Mouse (Mus musculus): ENCODE results near the gene Hist1h2an. TPM values are rescaled to one million over a fixed set of nuclear protein-coding genes. Genes with fewer than 3 reads are reported as not detected.
"Not testable (repeated sequence)": the region's sequence is repeated elsewhere in the genome, so short reads cannot be mapped to it uniquely, and the experiment has no call there.

Hist1h2an gene
- polyA plus RNA-seq, 1 experiment from 2014 or later: not detected

GRCm38 (mm10) chr13:21750159-21751017 lies 36.6 kb downstream of the Hist1h2an start, which contains the start of gene Hist1h4k:
Hist1h4k (minus strand) TSS chr13:21750505.
- not testable (repeated sequence) for H3K36me3 ChIP-seq (ENCODE audit: control insufficient read depth, insufficient read depth, low read length); H3K27me3 ChIP-seq (ENCODE audit: control insufficient read depth, insufficient read depth, low read length); H3K9me3 ChIP-seq (ENCODE audit: control insufficient read depth, low read length)
- ATAC-seq (ENCODE audit: low read depth): peak; percentile 88
- Histone ChIP-seq H3K4me3 (ENCODE audit: low read depth, low read length) (peak within 1 kb of the TSS; percentile 54), H3K27ac (ENCODE audit: low read depth, low read length) (peak within 1 kb of the TSS; percentile 80), H3K4me2 (ENCODE audit: low read depth, low read length) (peak within 1 kb of the TSS; percentile 91), H3K9ac (replicated peaks; ENCODE audit: low read depth, low read length) (peak within 1 kb of the TSS; percentile 39), H3K4me1 (ENCODE audit: control insufficient read depth, insufficient read depth, low read length) (peaks cover 33% of the 10 kb centered on the region)
- under 1% methylated on average over 42 of the region's 56 CpGs for WGBS

DNA sequence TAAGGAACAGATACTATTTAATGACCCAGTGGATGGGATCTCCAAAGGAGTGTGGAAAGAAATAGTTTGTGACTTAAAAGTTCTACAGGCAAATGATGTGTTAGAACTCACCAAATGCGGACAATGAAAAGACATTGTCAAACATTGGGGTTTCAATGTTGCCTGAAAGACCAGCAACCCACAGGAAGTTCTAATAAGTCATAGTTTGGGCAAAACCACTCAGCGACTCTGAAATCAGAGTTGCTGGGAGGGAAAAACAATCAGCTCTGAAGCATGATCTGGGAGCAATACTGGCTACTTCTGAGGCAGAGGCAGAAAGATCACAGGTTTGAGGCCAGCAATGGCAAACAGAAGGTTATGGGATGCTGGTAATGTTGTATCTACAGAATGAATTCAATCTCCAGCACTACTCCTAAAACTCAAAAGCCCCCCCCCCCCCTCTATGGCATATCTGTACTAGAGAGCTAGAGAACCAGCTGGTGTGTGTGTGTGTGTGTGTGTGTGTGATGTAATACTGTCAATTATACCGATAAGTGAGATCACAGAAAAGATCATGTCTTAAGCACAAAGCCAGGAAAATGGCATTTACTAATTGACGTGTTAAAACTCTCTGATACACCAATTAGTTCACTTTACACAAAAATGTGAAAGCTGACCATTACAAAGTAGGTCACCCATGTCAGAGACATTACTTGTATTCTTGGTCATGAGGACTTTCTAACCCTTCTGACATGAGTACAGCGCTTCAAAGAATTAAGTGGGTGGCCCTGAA lies 37.4 kb downstream of the Hist1h2an start:
- Histone ChIP-seq H3K4me3 (ENCODE audit: low read depth, low read length) (peak overlapping the region; percentile 54), H3K4me1 (ENCODE audit: control insufficient read depth, insufficient read depth, low read length) (peaks cover 28% of the 10 kb centered on the region), H3K36me3 (ENCODE audit: control insufficient read depth, insufficient read depth, low read length) (no peaks in the 10 kb centered on the region), H3K27ac (ENCODE audit: low read depth, low read length) (peak overlapping the region; percentile 52; the same call in 1 of the 2 replicates), H3K9ac (replicated peaks; ENCODE audit: low read depth, low read length) (peak overlapping the region; percentile 39), H3K4me2 (ENCODE audit: low read depth, low read length) (peak overlapping the region; percentile 91), H3K27me3 (ENCODE audit: control insufficient read depth, insufficient read depth, low read length) (no peaks in the 10 kb centered on the region), H3K9me3 (ENCODE audit: control insufficient read depth, low read length) (no peaks in the 10 kb centered on the region)
- ATAC-seq (ENCODE audit: low read depth): no peak
- 7% methylated on average over 5 of the region's 5 CpGs for WGBS

- no peak overlapping the region for H3K9ac ChIP-seq (replicated peaks; ENCODE audit: low read depth, low read length)
- H3K36me3 ChIP-seq (ENCODE audit: control insufficient read depth, insufficient read depth, low read length): no peaks in the 10 kb centered on the region
- H3K4me3 ChIP-seq (ENCODE audit: low read depth, low read length): no peak overlapping the region
- peaks cover 19% of the 10 kb centered on the region for H3K4me1 ChIP-seq (ENCODE audit: control insufficient read depth, insufficient read depth, low read length)
- 88% methylated on average over 1 of the region's 1 CpGs for WGBS
- no peaks in the 10 kb centered on the region for H3K27me3 ChIP-seq (ENCODE audit: control insufficient read depth, insufficient read depth, low read length)
- H3K9me3 ChIP-seq (ENCODE audit: control insufficient read depth, low read length): no peaks in the 10 kb centered on the region
- no peak overlapping the region for H3K27ac ChIP-seq (ENCODE audit: low read depth, low read length)
- no peak overlapping the region for H3K4me2 ChIP-seq (ENCODE audit: low read depth, low read length)
- no peak for ATAC-seq (ENCODE audit: low read depth)
Measured at GRCm38 (mm10) chr13:21745006-21745405, 42.0 kb downstream of the Hist1h2an start.

Small RNA genes lying within 50 kb of the gene (microRNA-seq; reads per million reads assigned to microRNA genes)
- gene Gm19658 (not detected), gene Gm44346 (not detected), gene Gm44454 (not detected), gene Gm44466 (not detected)

Other genes with a start within 250 kb of the Hist1h2an start
- 0.11 and 0.17 TPM in 2 replicates for gene Olfr1366, start 244.4 kb downstream of the Hist1h2an start, polyA plus RNA-seq (2014; fragmentation: Nextera tagmentation; extraction: Ambion mirVana)
- 0.13 TPM in 1 of 2 replicates, not detected in the other for gene Olfr1535, start 227.3 kb downstream of the Hist1h2an start, polyA plus RNA-seq (2014; fragmentation: Nextera tagmentation; extraction: Ambion mirVana)
- gene Olfr1364, start 205.5 kb downstream of the Hist1h2an start, polyA plus RNA-seq (2014; fragmentation: Nextera tagmentation; extraction: Ambion mirVana): not detected in 2 replicates
- gene Olfr1362, start 173.2 kb downstream of the Hist1h2an start, polyA plus RNA-seq (2014; fragmentation: Nextera tagmentation; extraction: Ambion mirVana): not detected in 2 replicates
- not detected in 2 replicates for gene Olfr11, start 144.7 kb downstream of the Hist1h2an start, polyA plus RNA-seq (2014; fragmentation: Nextera tagmentation; extraction: Ambion mirVana)
- not detected in 2 replicates for gene Olfr1361, start 123.8 kb downstream of the Hist1h2an start, polyA plus RNA-seq (2014; fragmentation: Nextera tagmentation; extraction: Ambion mirVana)
- not detected in 2 replicates for gene Olfr1360, start 109.8 kb downstream of the Hist1h2an start, polyA plus RNA-seq (2014; fragmentation: Nextera tagmentation; extraction: Ambion mirVana)
- gene Olfr1359, start 89.1 kb downstream of the Hist1h2an start, polyA plus RNA-seq (2014; fragmentation: Nextera tagmentation; extraction: Ambion mirVana): not detected in 2 replicates
- gene Hist1h2bl, start 71.1 kb downstream of the Hist1h2an start, polyA plus RNA-seq (2014; fragmentation: Nextera tagmentation; extraction: Ambion mirVana): 1.5 TPM in 1 of 2 replicates, not detected in the other
- 7.0 and 9.4 TPM in 2 replicates for gene Hist1h2ai, start 70.8 kb downstream of the Hist1h2an start, polyA plus RNA-seq (2014; fragmentation: Nextera tagmentation; extraction: Ambion mirVana)
- 0.79 and 2.4 TPM in 2 replicates for gene Hist1h3h, start 69.6 kb downstream of the Hist1h2an start, polyA plus RNA-seq (2014; fragmentation: Nextera tagmentation; extraction: Ambion mirVana)
- 0.82 TPM in 1 of 2 replicates, not detected in the other for gene Hist1h2bm, start 65.2 kb downstream of the Hist1h2an start, polyA plus RNA-seq (2014; fragmentation: Nextera tagmentation; extraction: Ambion mirVana)
- 0.37 and 0.75 TPM in 2 replicates for gene Hist1h4j, start 52.2 kb downstream of the Hist1h2an start, polyA plus RNA-seq (2014; fragmentation: Nextera tagmentation; extraction: Ambion mirVana)
- 1.2 TPM in 1 of 2 replicates, not detected in the other for gene Hist1h4k, start 36.7 kb downstream of the Hist1h2an start, polyA plus RNA-seq (2014; fragmentation: Nextera tagmentation; extraction: Ambion mirVana)
- 1.4 and 2.9 TPM in 2 replicates for gene Hist1h2ak, start 33.4 kb downstream of the Hist1h2an start, polyA plus RNA-seq (2014; fragmentation: Nextera tagmentation; extraction: Ambion mirVana)
- 1.0 TPM in 1 of 2 replicates, not detected in the other for gene Hist1h2bn, start 33.1 kb downstream of the Hist1h2an start, polyA plus RNA-seq (2014; fragmentation: Nextera tagmentation; extraction: Ambion mirVana)
- 0.68 and 1.3 TPM in 2 replicates for gene Hist1h1b, start 6.6 kb downstream of the Hist1h2an start, polyA plus RNA-seq (2014; fragmentation: Nextera tagmentation; extraction: Ambion mirVana)
- 21.5 and 30.1 TPM in 2 replicates for gene Hist1h3i, start 3.8 kb downstream of the Hist1h2an start, polyA plus RNA-seq (2014; fragmentation: Nextera tagmentation; extraction: Ambion mirVana)
- 0.54 TPM in 1 of 2 replicates, not detected in the other for gene Hist1h2bp, start 243 bp upstream of the Hist1h2an start, polyA plus RNA-seq (2014; fragmentation: Nextera tagmentation; extraction: Ambion mirVana)
- gene Hist1h2bq, start 23.0 kb upstream of the Hist1h2an start, polyA plus RNA-seq (2014; fragmentation: Nextera tagmentation; extraction: Ambion mirVana): 2.4 and 4.5 TPM in 2 replicates
- gene Hist1h2ao, start 23.2 kb upstream of the Hist1h2an start, polyA plus RNA-seq (2014; fragmentation: Nextera tagmentation; extraction: Ambion mirVana): not detected in 2 replicates
- 1.5 TPM in 1 of 2 replicates, not detected in the other for gene Hist1h4m, start 24.5 kb upstream of the Hist1h2an start, polyA plus RNA-seq (2014; fragmentation: Nextera tagmentation; extraction: Ambion mirVana)
- 4.7 and 7.3 TPM in 2 replicates for gene Hist1h4n, start 45.0 kb upstream of the Hist1h2an start, polyA plus RNA-seq (2014; fragmentation: Nextera tagmentation; extraction: Ambion mirVana)
- 268 and 373 TPM in 2 replicates for gene Hist1h2ap, start 46.3 kb upstream of the Hist1h2an start, polyA plus RNA-seq (2014; fragmentation: Nextera tagmentation; extraction: Ambion mirVana)
- 2.4 and 4.8 TPM in 2 replicates for gene Hist1h2br, start 46.5 kb upstream of the Hist1h2an start, polyA plus RNA-seq (2014; fragmentation: Nextera tagmentation; extraction: Ambion mirVana)
- 16.4 and 17.1 TPM in 2 replicates for gene Zfp184, start 157.9 kb upstream of the Hist1h2an start, polyA plus RNA-seq (2014; fragmentation: Nextera tagmentation; extraction: Ambion mirVana)
- gene Pom121l2, start 194.0 kb upstream of the Hist1h2an start, polyA plus RNA-seq (2014; fragmentation: Nextera tagmentation; extraction: Ambion mirVana): not detected in 2 replicates
- not detected in 2 replicates for gene Prss16, start 222.5 kb upstream of the Hist1h2an start, polyA plus RNA-seq (2014; fragmentation: Nextera tagmentation; extraction: Ambion mirVana)
- not detected in 2 replicates for gene Hist1h2ah, start 248.3 kb upstream of the Hist1h2an start, polyA plus RNA-seq (2014; fragmentation: Nextera tagmentation; extraction: Ambion mirVana)
- gene Hist1h2bk, start 248.7 kb upstream of the Hist1h2an start, polyA plus RNA-seq (2014; fragmentation: Nextera tagmentation; extraction: Ambion mirVana): 0.98 TPM in 1 of 2 replicates, not detected in the other